ENCODE assay signal across 8 mouse cellular contexts in genomic region chr11:30953469-30954154, GRCm38 (mm10). TPM values are rescaled to one million over a fixed set of nuclear protein-coding genes. Genes with fewer than 3 reads are reported as not detected.
DNase-seq lines count a peak whose midpoint lies in the region; ATAC-seq and TF ChIP-seq lines count a peak whose summit lies in the region.

No protein-coding gene starts in this region.

- H3K27me3 ChIP-seq in embryonic facial prominence, embryonic 11.5 days (ENCODE audit: control insufficient read depth, insufficient read depth, low read length), result no peaks in the 10 kb centered on the region
- H3K27me3 ChIP-seq in kidney, adult 2 months (replicated peaks; ENCODE audit: control insufficient read depth, insufficient read depth, low read length), result no peaks in the 10 kb centered on the region
- H3K27me3 ChIP-seq in limb, embryonic 14.5 days (ENCODE audit: control insufficient read depth, insufficient read depth, low read length), result no peaks in the 10 kb centered on the region
- H3K27me3 ChIP-seq in midbrain, embryonic 16.5 days (ENCODE audit: control insufficient read depth, insufficient read depth, low read depth, low read length), result no peaks in the 10 kb centered on the region

- DNase-seq in 3134 (ENCODE audit: extremely low read depth, insufficient read length, low spot score), result peak; percentile 62
- peak; percentile 39 for DNase-seq in adrenal gland, postnatal 25 days
- DNase-seq in embryonic facial prominence, embryonic 11.5 days (ENCODE audit: low spot score), result peak; percentile 38
- DNase-seq in heart, adult 18-20 months, result peak; percentile 54 to 60
- peak; percentile 48 for DNase-seq in kidney, adult 2 months
- peak; percentile 41 for DNase-seq in limb, embryonic 14.5 days (ENCODE audit: low spot score)
- DNase-seq in spleen, postnatal 10 days (ENCODE audit: low spot score in 2 of 2), result peak; percentile 61 to 70

- no peaks in the 10 kb centered on the region for H3K9me3 ChIP-seq in embryonic facial prominence, embryonic 11.5 days (replicated peaks; ENCODE audit: control insufficient read depth, low read length)
- peaks cover 5% of the 10 kb centered on the region; the same call in 1 of the 2 replicates for H3K9me3 ChIP-seq in limb, embryonic 14.5 days (ENCODE audit: control insufficient read depth, low read length)
- H3K9me3 ChIP-seq in midbrain, embryonic 16.5 days (replicated peaks; ENCODE audit: control insufficient read depth, low read length, poor library complexity, severe bottlenecking), result peaks cover 3% of the 10 kb centered on the region; the same call in 1 of the 2 replicates

- H3K9ac ChIP-seq in embryonic facial prominence, embryonic 11.5 days (replicated peaks; ENCODE audit: low read length), result peak overlapping the region; percentile 83
- peak overlapping the region; percentile 88 for H3K9ac ChIP-seq in limb, embryonic 14.5 days (ENCODE audit: low read depth, low read length, severe bottlenecking)
- H3K9ac ChIP-seq in midbrain, embryonic 16.5 days (ENCODE audit: low read depth, low read length), result peak overlapping the region; percentile 92

- no peaks in the 10 kb centered on the region; the same call in 1 of the 2 replicates for H3K36me3 ChIP-seq in embryonic facial prominence, embryonic 11.5 days (replicated peaks; ENCODE audit: control insufficient read depth, insufficient read depth, low read depth, low read length)
- peaks cover 5% of the 10 kb centered on the region for H3K36me3 ChIP-seq in kidney, adult 2 months (ENCODE audit: control insufficient read depth, insufficient read depth, low read length)
- peaks cover 33% of the 10 kb centered on the region for H3K36me3 ChIP-seq in limb, embryonic 14.5 days (ENCODE audit: control insufficient read depth, insufficient read depth, low read length)
- H3K36me3 ChIP-seq in midbrain, embryonic 16.5 days (ENCODE audit: control insufficient read depth, insufficient read depth, low read length), result peaks cover 14% of the 10 kb centered on the region; the same call in 1 of the 2 replicates

- peak; percentile 87 for ATAC-seq in embryonic facial prominence, embryonic 11.5 days (replicated peaks; ENCODE audit: insufficient number of reproducible peaks, low FRiP score, low TSS enrichment, low read depth)
- ATAC-seq in limb, embryonic 14.5 days (ENCODE audit: low FRiP score, low read depth), result peak; percentile 78
- ATAC-seq in midbrain, embryonic 16.5 days, result peak; percentile 93

- no peak for TF ChIP-seq POLR2A in kidney, adult 2 months (IDR thresholded peaks at IDR 0.05; ENCODE audit: low read depth, low read length)
- TF ChIP-seq POLR2A in limb, embryonic 14.5 days (IDR thresholded peaks at IDR 0.05; ENCODE audit: borderline replicate concordance, extremely low read depth, insufficient read depth, insufficient read length), result no peak

- no peak for TF ChIP-seq CTCF in kidney, adult 2 months (conservative IDR thresholded peaks at IDR 0.05; ENCODE audit: insufficient read depth, insufficient read length, low read depth, low read length)

- under 1% methylated on average over 28 of the region's 32 CpGs for whole genome bisulfite sequencing in embryonic facial prominence, embryonic 11.5 days
- 1% methylated on average over 25 of the region's 32 CpGs for WGBS in kidney, adult 2 months
- WGBS in limb, embryonic 14.5 days, result 3% methylated on average over 31 of the region's 32 CpGs
- under 1% methylated on average over 19 of the region's 32 CpGs for WGBS in midbrain, embryonic 16.5 days

- H3K4me2 ChIP-seq in embryonic facial prominence, embryonic 11.5 days (ENCODE audit: low read depth, low read length), result peak overlapping the region; percentile 31
- H3K4me2 ChIP-seq in limb, embryonic 14.5 days (replicated peaks; ENCODE audit: low read depth, low read length, severe bottlenecking), result peak overlapping the region; percentile 67
- peak overlapping the region; percentile 66 for H3K4me2 ChIP-seq in midbrain, embryonic 16.5 days (ENCODE audit: low read length)

- H3K4me3 ChIP-seq in embryonic facial prominence, embryonic 11.5 days (ENCODE audit: low read depth, low read length), result peak overlapping the region; percentile 73
- H3K4me3 ChIP-seq in kidney, adult 2 months (ENCODE audit: insufficient read depth, low read depth, low read length), result peak overlapping the region; percentile 87
- peak overlapping the region; percentile 81 for H3K4me3 ChIP-seq in limb, embryonic 14.5 days (replicated peaks; ENCODE audit: low read length)
- peak overlapping the region; percentile 86 for H3K4me3 ChIP-seq in midbrain, embryonic 16.5 days (ENCODE audit: low read depth, low read length)

- 0 out of 2 replicates have a peak overlapping the region, but pooled peaks have one; percentile 65 for H3K27ac ChIP-seq in embryonic facial prominence, embryonic 11.5 days (replicated peaks; ENCODE audit: low read depth, low read length)
- H3K27ac ChIP-seq in kidney, adult 2 months (ENCODE audit: insufficient read depth, low read depth, low read length), result peak overlapping the region; percentile 49
- H3K27ac ChIP-seq in limb, embryonic 14.5 days (replicated peaks; ENCODE audit: low read depth, low read length), result peak overlapping the region; percentile 84
- H3K27ac ChIP-seq in midbrain, embryonic 16.5 days (ENCODE audit: low read length), result peak overlapping the region; percentile 79

- no peaks in the 10 kb centered on the region for H3K4me1 ChIP-seq in embryonic facial prominence, embryonic 11.5 days (ENCODE audit: control insufficient read depth, insufficient read depth, low read length)
- H3K4me1 ChIP-seq in kidney, adult 2 months (ENCODE audit: control insufficient read depth, insufficient read depth, low read length), result no peaks in the 10 kb centered on the region
- H3K4me1 ChIP-seq in limb, embryonic 14.5 days (ENCODE audit: control insufficient read depth, insufficient read depth, low read length), result peaks cover 10% of the 10 kb centered on the region
- peaks cover 13% of the 10 kb centered on the region for H3K4me1 ChIP-seq in midbrain, embryonic 16.5 days (ENCODE audit: control insufficient read depth, insufficient read depth, low read length)

RNA-seq across cellular contexts. Expression of gene Erlec1, which starts 0.5 kb away (rescaled TPM):
- total RNA-seq in adrenal gland, postnatal 25 days (2021), result 66.4 and 69.9 TPM in 2 replicates
- 9.4 and 10.4 TPM in 2 replicates for polyA plus RNA-seq in embryonic facial prominence, embryonic 11.5 days (2014; fragmentation: Nextera tagmentation; extraction: Ambion mirVana)
- total RNA-seq in heart, adult 18-20 months (2021), result 10 to 100 TPM; 40.5 to 42.2 TPM
- 21.1 and 24.6 TPM in 2 replicates for polyA plus RNA-seq in kidney, adult 2 months (2012; rRNA removed)
- polyA plus RNA-seq in limb, embryonic 14.5 days (2012; rRNA removed), result 26.9 and 38.4 TPM in 2 replicates
- 15.2 and 15.6 TPM in 2 replicates for polyA plus RNA-seq in limb, embryonic 14.5 days (2014; fragmentation: Nextera tagmentation; extraction: Ambion mirVana)
- polyA plus RNA-seq in midbrain, embryonic 16.5 days (2015; fragmentation: Nextera tagmentation; extraction: Ambion mirVana), result 10.2 and 10.5 TPM in 2 replicates

RNA-seq across cellular contexts. Expression of gene Chac2, which starts 32.5 kb away (rescaled TPM):
- 9.3 and 12.1 TPM in 2 replicates for total RNA-seq in adrenal gland, postnatal 25 days (2021)
- 15.6 and 15.9 TPM in 2 replicates for polyA plus RNA-seq in embryonic facial prominence, embryonic 11.5 days (2014; fragmentation: Nextera tagmentation; extraction: Ambion mirVana)
- total RNA-seq in heart, adult 18-20 months (2021), result 10 to 100 TPM; 23.7 to 30.7 TPM
- polyA plus RNA-seq in kidney, adult 2 months (2012; rRNA removed), result 7.8 and 9.1 TPM in 2 replicates
- polyA plus RNA-seq in limb, embryonic 14.5 days (2012; rRNA removed), result 3.0 and 5.1 TPM in 2 replicates
- polyA plus RNA-seq in limb, embryonic 14.5 days (2014; fragmentation: Nextera tagmentation; extraction: Ambion mirVana), result 10.9 and 12.0 TPM in 2 replicates
- 35.2 and 39.4 TPM in 2 replicates for polyA plus RNA-seq in midbrain, embryonic 16.5 days (2015; fragmentation: Nextera tagmentation; extraction: Ambion mirVana)

Comparison
In these comparisons a context has a peak if more than half of its experiments do, and no peak if none do; other contexts are left out.
1. Peak in every context shown above with its lines: DNase-seq, ATAC-seq, H3K4me3 ChIP-seq and H3K27ac ChIP-seq.